Mouse (Mus musculus): ENCODE measurements around the gene Hcfc2.

DNA sequence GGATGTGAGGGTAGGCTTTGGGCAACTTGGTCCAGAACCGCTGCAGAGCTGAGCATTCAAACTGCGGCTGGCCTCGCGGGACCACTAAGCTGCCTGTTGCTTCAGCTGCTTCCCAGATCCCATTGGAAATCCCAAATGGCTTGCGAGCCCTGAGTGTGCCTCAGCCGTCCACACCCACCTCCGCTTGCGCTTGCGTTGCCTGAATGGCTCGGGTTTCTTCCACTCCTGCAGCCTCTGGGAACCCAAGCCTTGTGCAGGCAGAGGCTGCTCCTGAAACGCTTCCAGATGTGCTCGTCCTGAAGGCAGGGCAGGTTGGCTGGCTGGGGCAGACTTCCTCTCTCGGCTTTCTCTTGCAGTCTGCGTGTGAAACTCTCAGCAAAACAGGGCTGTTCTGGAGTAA lies 5.5 kb upstream of the Hcfc2 start, which contains the start of gene Glt8d2:
- no peak for TF ChIP-seq CTCF (IDR thresholded peaks at IDR 0.05; ENCODE audit: borderline replicate concordance, insufficient read depth, low read depth, low read length)
- TF ChIP-seq POLR2A (IDR thresholded peaks at IDR 0.05; ENCODE audit: borderline replicate concordance, insufficient read depth, low read length), result no peak
